Mouse (Mus musculus) embryonic fibroblast, embryonic 13.5 days (primary cell): ENCODE results near the gene Mcts2. TPM values are rescaled to one million over a fixed set of nuclear protein-coding genes. Genes with fewer than 3 reads are reported as not detected.

Experiments used
- H3K27ac ChIP-seq: 2 replicates; pipeline ENCODE4 v1.5.1; 2012; ENCODE audit warnings: low read length, control low read depth, inconsistent platforms; ENCODE audit not compliant: insufficient read depth
- H3K4me1 ChIP-seq: 2 replicates; pipeline ENCODE4 v1.6.1; 2011; ENCODE audit warnings: low read length; ENCODE audit not compliant: control insufficient read depth, insufficient read depth
- H3K4me3 ChIP-seq: 2 replicates; pipeline ENCODE4 v1.5.1; 2011; ENCODE audit warnings: mild to moderate bottlenecking, control low read depth, low read length; ENCODE audit not compliant: insufficient read depth
- CTCF ChIP-seq: IDR thresholded peaks from 2 replicates; pipeline ENCODE4 v1.5.1; 2011; ENCODE audit warnings: mild to moderate bottlenecking, control low read depth, low read length, moderate library complexity, borderline replicate concordance; ENCODE audit not compliant: insufficient read depth
- POLR2A ChIP-seq: IDR thresholded peaks from 2 replicates; pipeline ENCODE4 v1.6.1; 2011; ENCODE audit warnings: low read depth, mild to moderate bottlenecking, control low read depth, low read length, moderate library complexity
- polyA plus RNA-seq: library from polyadenylated mRNA; stranded (reverse); fragments of >200 nt; gene quantifications from 2 replicates; pipeline ENCODE4 v1.2.4, GENCODE M21; 2011; ENCODE audit warnings: low read depth; ENCODE audit not compliant: missing spikeins, insufficient read length

The Mcts2 gene
- polyA plus RNA-seq, 1 experiment, result 24.5 TPM

DNA sequence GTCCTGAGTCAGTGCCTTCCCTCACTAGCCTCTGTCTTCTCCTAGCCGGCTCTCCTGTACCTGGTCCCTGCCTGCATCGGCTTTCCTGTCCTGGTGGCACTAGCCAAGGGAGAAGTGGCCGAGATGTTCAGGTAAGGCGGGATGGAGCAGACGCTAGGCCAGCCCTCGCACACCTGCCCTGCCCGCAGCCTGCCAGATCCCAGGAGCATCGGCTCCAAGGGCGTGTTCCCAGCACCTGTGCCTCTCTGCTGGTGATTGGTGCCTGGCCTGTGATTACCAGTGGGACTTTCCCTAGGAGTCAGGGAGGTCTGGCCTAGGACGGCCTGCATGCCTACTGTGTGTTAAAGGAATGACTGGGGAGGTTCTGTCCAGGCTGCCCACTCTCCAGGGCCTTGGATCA lies 13.3 kb downstream of the Mcts2 start:
- no peaks in the 10 kb centered on the region; the same call in 1 of the 2 replicates for H3K4me1 ChIP-seq
- no peak overlapping the region for H3K27ac ChIP-seq
- no peak for TF ChIP-seq POLR2A
- no peak for TF ChIP-seq CTCF
- no peak overlapping the region for H3K4me3 ChIP-seq

DNA sequence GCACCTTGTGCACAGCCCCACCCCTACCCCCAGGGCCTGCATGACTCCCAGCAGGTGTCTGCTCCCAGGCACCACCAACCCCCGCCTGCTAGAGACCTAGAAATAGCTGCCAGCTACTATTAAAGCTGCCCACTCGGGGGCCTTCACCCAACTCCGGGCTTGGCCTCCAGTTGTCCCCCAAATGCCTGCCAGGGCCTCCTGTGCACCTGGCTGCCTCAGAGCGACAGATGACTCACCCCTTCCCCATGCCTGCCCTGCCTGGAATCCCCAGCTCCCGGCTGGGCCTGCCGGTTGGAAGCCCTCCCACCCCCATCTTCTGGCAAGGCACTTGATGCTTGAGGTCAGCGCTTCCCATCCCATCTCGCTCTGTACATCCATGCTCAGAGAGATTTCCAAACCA lies 13.9 kb downstream of the Mcts2 start:
- Histone ChIP-seq H3K4me1 (peaks cover 4% of the 10 kb centered on the region), H3K27ac (no peak overlapping the region), H3K4me3 (no peak overlapping the region)
- TF ChIP-seq CTCF (no peak), POLR2A (no peak)

DNA sequence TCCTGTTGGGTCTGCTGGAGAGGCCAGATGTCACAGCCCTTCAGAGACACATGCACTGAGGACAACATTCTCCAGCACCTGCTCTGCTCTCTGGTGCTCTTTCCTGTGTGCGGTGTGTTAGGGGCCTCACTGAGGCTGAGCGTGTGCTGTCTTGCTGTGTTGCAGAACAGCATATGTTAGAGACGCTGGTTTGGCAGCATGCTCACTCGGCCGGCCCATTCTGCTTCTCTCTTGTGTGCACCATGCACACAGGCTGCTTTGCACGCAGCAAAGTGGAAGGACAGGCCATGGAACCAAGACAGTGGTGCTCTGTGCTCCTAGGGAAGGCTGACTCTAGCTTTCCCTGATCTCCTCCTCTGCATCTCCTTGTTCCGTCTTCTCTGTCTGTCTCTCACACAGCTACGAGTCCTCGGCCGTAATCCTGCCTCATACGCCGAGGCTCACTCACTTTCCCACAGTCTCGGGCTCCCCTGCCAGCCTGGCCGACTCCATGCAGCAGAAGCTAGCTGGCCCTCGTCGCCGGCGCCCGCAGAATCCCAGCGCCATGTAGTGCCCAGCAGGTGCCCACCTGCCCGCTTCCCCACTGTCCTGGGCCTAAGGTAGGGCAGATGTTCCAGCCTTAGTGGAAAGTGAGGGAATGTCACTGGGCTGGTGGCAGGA lies 16.9 kb downstream of the Mcts2 start:
- no peak overlapping the region for H3K27ac ChIP-seq
- peaks cover 17% of the 10 kb centered on the region for H3K4me1 ChIP-seq
- TF ChIP-seq CTCF, result no peak
- TF ChIP-seq POLR2A, result no peak
- H3K4me3 ChIP-seq, result no peak overlapping the region

DNA sequence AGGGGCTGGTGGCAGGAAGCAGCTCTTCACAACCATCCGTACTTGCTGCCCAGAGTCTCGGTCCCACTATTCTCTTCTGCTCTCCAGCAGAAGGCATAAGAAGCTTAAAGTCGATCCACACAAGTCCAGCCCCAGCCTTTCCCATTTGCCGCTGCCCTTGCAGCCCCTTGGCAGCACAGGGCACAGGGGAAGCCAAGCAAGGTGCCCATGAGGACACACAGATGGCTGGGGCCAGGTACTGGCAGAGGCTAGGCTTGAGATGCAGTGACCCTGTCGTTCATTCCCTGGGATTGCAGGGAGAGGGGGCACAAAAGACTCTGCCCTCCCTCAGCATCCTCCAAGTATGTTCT lies 17.4 kb downstream of the Mcts2 start:
- H3K4me1 ChIP-seq, result peaks cover 17% of the 10 kb centered on the region
- no peak overlapping the region for H3K4me3 ChIP-seq
- TF ChIP-seq CTCF (no peak), POLR2A (no peak)
- H3K27ac ChIP-seq, result no peak overlapping the region

DNA sequence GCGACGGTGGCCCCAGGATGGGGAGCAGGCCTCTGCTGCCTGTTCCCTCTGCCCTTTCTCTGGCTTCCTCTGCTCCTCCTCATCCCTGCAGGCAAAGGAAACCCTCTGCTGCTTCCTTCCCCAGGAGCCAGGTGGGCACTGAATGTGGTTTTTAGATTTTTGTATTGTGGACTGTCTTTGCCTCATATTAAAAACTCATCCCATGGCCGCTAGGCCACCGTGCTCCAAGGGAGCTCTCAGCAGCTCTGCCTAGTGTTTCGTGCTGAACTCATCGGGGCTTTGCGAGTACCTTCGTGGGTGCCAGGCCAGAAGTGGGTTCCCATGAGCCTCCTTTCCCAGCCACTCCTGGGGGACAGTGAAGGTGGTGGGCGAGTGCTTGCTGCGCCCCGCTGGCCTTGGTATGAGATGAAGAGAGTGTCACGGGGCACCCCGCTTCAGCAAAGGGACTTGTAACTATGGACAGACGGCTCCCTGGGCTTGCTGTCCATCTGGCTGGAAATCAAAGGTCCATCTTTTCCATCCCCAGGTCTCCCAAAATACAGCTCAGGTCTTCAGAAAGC lies 18.1 kb downstream of the Mcts2 start:
- H3K27ac ChIP-seq, result no peak overlapping the region

DNA sequence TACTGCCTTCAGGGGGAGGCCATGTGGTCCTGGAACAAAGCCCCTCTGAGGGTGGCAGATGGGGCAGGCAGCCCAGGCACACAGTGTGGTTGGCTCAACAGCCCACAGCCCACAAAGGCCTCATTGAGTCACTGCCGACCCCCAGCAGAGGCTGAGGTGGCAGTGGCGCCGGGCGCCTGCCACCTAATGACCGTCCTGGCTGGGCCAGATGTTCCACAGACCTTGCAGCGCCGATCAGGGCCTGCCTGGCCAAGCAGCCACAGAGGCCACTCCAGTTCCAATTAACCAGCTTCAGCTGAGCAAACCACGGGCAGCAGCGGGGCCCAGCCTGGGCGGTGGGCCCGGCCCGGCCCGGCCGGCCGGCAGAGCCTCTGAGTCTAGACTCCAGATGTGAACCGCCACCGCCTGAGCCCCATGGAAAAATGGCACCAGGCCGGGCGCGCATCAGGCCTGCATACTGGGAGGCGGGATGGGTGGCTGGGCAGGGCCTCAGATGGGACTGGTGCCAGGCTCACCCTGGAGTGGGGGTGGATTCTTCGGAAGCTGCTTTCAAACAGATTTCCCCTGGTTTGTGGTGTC lies 19.2 kb downstream of the Mcts2 start:
- Histone ChIP-seq H3K27ac (peak overlapping the region; percentile 50), H3K4me1 (peaks cover 17% of the 10 kb centered on the region), H3K4me3 (no peak overlapping the region)
- TF ChIP-seq POLR2A, result no peak
- no peak for TF ChIP-seq CTCF

More for the DNA sequence above, 18.1 kb downstream of the Mcts2 start:
- Histone ChIP-seq H3K4me1 (peaks cover 17% of the 10 kb centered on the region), H3K4me3 (no peak overlapping the region)
- no peak for TF ChIP-seq CTCF
- no peak for TF ChIP-seq POLR2A

DNA sequence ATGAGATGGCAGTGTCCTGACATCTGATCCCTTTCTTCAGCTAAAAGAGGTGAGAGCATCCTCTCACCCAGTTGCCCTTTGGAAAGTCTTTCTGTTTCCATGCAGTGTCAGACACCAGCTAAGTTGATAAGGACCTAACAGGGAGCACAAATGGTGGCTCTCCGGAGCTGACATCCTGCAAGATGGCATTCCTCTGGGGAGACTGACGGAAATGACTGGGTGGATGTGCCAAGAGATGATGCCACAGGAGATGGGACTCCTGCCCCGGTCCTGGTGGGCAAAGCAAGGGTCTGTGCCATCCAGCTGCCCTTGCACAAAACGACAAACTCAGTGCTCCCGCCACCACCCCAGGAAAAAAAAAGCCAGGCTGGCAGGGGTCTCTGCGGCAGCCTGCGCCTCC lies 20.4 kb downstream of the Mcts2 start:
- Histone ChIP-seq H3K4me1 (peaks cover 17% of the 10 kb centered on the region), H3K4me3 (no peak overlapping the region), H3K27ac (peak overlapping the region; percentile 50)
- TF ChIP-seq POLR2A, result no peak
- no peak for TF ChIP-seq CTCF

DNA sequence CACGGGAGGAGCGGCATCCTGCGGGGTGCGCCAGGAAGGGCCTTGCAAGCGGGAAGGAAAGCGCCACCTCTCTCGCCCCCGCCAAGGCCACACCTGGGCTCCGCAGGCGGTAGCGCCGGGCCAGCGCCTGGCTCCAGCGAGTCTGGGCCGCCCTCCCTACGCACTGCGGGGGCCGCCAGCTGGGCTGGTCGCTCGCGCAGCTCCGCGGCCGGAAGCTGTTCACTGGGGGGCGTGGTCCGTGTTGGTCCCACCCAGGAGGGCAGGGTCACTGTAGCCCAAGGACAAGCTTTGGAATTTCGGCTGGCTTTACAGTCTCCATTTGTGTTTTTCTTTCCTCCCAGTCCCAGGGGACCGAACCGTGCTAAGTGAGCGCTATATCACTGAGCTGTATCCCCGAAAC lies 20.8 kb downstream of the Mcts2 start:
- Histone ChIP-seq H3K4me1 (peaks cover 17% of the 10 kb centered on the region), H3K4me3 (no peak overlapping the region), H3K27ac (peak overlapping the region; percentile 50)
- TF ChIP-seq POLR2A (peak; percentile 50), CTCF (no peak)

DNA sequence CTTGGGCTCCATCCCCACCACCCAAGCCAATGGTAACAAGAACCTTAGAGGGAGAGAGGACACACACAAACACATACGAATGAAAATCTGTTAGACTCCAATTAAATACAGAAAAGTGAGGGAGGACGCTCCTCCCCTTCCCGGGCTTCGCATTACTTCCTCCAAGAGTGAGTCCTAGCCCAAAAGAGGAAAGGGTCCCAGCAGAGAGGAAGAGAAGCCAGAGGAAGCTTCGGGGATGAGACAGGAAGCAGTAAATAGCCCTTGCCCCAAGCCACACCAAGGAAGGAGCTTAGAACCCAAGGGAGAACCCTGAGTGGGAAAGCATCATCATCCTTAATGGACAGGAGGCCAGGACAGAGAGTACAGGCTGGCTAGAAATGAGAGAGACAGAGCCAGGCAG lies 22.2 kb downstream of the Mcts2 start:
- peaks cover 17% of the 10 kb centered on the region for H3K4me1 ChIP-seq
- no peak overlapping the region for H3K4me3 ChIP-seq
- TF ChIP-seq CTCF (no peak), POLR2A (no peak)
- no peak overlapping the region for H3K27ac ChIP-seq

DNA sequence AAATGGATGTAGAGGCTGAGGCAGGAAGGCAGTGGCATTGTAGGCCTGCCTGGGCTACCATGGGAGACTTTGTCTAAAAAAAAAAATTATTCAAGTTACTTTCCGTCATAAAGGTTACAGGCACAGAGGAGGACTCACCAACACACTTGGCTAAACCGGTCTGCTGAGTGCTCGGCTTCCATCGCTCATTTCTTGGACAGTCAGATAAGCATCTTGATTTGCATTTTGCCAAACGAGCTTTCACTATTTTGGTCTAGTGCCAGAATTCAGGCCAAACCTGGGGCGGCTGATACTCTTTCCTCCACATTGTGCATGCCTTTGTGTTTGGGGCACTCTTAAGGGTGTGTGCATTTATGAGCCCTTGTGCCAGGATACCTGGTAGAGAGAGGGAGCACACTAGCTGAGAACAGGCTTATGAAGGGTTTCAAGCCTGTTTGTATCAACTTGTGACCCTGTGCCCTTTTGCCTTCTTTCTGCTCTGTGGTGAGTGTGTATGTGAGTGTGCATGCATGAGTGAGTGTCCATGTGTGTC lies 29.5 kb downstream of the Mcts2 start:
- H3K4me3 ChIP-seq, result no peak overlapping the region
- no peak overlapping the region for H3K27ac ChIP-seq
- TF ChIP-seq CTCF, result no peak
- no peak for TF ChIP-seq POLR2A
- H3K4me1 ChIP-seq, result no peaks in the 10 kb centered on the region
